Mouse (Mus musculus): ENCODE measurements at regions not wholly inside any gene's neighbourhood (a gene's known extent, or its start where the extent isn't known, plus 50 kb on each side); places are given as distances from the start of the nearest gene placed in this dataset.

DNA sequence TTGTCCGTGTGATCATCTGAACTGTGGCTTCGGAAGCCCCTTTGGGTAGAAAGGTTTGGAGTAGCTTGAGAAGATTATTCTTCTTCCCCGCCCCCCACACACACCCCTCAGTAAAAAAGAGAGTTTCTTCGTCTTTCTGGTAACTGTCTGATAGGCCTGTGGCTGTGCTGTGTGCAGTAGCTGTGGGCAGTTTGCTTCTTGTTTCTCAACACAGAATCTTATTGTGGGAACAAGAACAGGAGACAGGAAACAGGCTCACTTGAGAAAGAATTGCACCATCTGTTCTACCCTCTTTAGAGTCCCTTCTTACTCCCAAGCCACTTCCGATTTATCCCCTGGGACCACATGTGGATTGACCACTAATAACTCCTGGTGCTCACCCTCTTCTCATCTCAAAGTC is 140.5 kb downstream of the BC067074 start:
- no peaks in the 10 kb centered on the region for H3K36me3 ChIP-seq (ENCODE audit: control insufficient read depth, insufficient read depth)
- H3ac ChIP-seq (ENCODE audit: control insufficient read depth, insufficient read length), result no peak overlapping the region
- TF ChIP-seq MAX (IDR thresholded peaks at IDR 0.05; ENCODE audit: low read depth) (no peak), REST (IDR thresholded peaks at IDR 0.05; ENCODE audit: insufficient read depth, insufficient read length) (no peak), POLR2AphosphoS2 (IDR thresholded peaks at IDR 0.05; ENCODE audit: insufficient read length, low read depth) (no peak), TCF3 (IDR thresholded peaks at IDR 0.05; ENCODE audit: insufficient read length, low read depth) (no peak), CEBPB (IDR thresholded peaks at IDR 0.05; ENCODE audit: insufficient read depth, poor library complexity, severe bottlenecking) (no peak), POLR2A (IDR thresholded peaks at IDR 0.05; ENCODE audit: insufficient read length, low read depth) (no peak), SRF (IDR thresholded peaks at IDR 0.05; ENCODE audit: control insufficient read depth, insufficient read length, low read depth) (no peak), E2F4 (IDR thresholded peaks at IDR 0.05; ENCODE audit: insufficient read depth) (no peak), TCF12 (IDR thresholded peaks at IDR 0.05; ENCODE audit: insufficient read depth, poor library complexity, severe bottlenecking) (no peak), USF1 (IDR thresholded peaks at IDR 0.05; ENCODE audit: low read depth) (no peak)
- no peak overlapping the region for H3K4me2 ChIP-seq (ENCODE audit: low read depth)
- H3K27me3 ChIP-seq (ENCODE audit: control insufficient read depth, insufficient read depth, insufficient read length), result no peaks in the 10 kb centered on the region
- no peak overlapping the region for H3K4me3 ChIP-seq
- H3K79me2 ChIP-seq (ENCODE audit: control insufficient read depth, insufficient read depth), result no peaks in the 10 kb centered on the region

DNA sequence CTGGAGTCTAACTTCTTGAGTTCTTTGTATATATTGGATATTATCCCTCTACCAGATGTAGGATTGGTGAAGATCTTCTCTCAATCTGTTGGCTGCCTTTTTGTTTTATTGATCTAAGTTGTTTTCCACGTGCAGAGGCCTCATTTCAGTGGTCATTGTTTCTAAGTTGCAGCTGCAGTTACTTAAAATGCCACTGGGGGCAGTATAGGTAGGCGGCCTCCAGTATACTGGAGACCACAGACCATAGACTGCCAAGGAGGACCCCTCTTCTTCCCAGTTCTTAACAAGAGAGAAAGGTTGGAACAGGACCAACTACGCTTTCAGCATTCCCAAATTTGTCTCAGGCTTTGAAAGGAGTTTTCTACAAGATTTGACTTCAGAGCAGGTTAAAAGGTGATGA is 136.7 kb downstream of the BC067074 start:
- Histone ChIP-seq H3K4me3 (no peak overlapping the region), H3K79me2 (ENCODE audit: control insufficient read depth, insufficient read depth) (no peaks in the 10 kb centered on the region), H3K27me3 (ENCODE audit: control insufficient read depth, insufficient read depth, insufficient read length) (no peaks in the 10 kb centered on the region), H3ac (ENCODE audit: control insufficient read depth, insufficient read length) (no peak overlapping the region), H3K4me2 (ENCODE audit: low read depth) (no peak overlapping the region), H3K36me3 (ENCODE audit: control insufficient read depth, insufficient read depth) (no peaks in the 10 kb centered on the region)
- TF ChIP-seq TCF12 (IDR thresholded peaks at IDR 0.05; ENCODE audit: insufficient read depth, poor library complexity, severe bottlenecking) (no peak), POLR2A (IDR thresholded peaks at IDR 0.05; ENCODE audit: insufficient read length, low read depth) (no peak), CEBPB (IDR thresholded peaks at IDR 0.05; ENCODE audit: insufficient read depth, poor library complexity, severe bottlenecking) (no peak), POLR2AphosphoS2 (IDR thresholded peaks at IDR 0.05; ENCODE audit: insufficient read length, low read depth) (no peak), MAX (IDR thresholded peaks at IDR 0.05; ENCODE audit: low read depth) (no peak), E2F4 (IDR thresholded peaks at IDR 0.05; ENCODE audit: insufficient read depth) (no peak), REST (IDR thresholded peaks at IDR 0.05; ENCODE audit: insufficient read depth, insufficient read length) (no peak), MYOD1 (IDR thresholded peaks at IDR 0.05; ENCODE audit: control insufficient read depth in 1 of 3, insufficient read length in 2 of 3, low read depth in 2 of 3) (no peak), TCF3 (IDR thresholded peaks at IDR 0.05; ENCODE audit: insufficient read length, low read depth) (no peak), USF1 (IDR thresholded peaks at IDR 0.05; ENCODE audit: low read depth) (no peak), SRF (IDR thresholded peaks at IDR 0.05; ENCODE audit: control insufficient read depth, insufficient read length, low read depth) (no peak), MYOG (IDR thresholded peaks at IDR 0.05; ENCODE audit: control insufficient read depth in 1 of 3, insufficient read depth in 1 of 3, insufficient read length in 2 of 3, low read depth in 2 of 3) (no peak)
